Mouse (Mus musculus) hindbrain, embryonic 16.5 days (tissue): ENCODE results near the gene Syt2. TPM values are rescaled to one million over a fixed set of nuclear protein-coding genes. Genes with fewer than 3 reads are reported as not detected.
A peak's percentile ranks its signal among the peaks of the same experiment; 100 is the strongest.

Experiments used
- ATAC-seq: fragments of 200-750 bp; cut with Nextera tagmentation; 2 replicates; pipeline ENCODE4 v1.8.0; 2017; ENCODE audit warnings: moderate TSS enrichment, moderate library complexity
- H3K27ac ChIP-seq: fragments of 300-500 bp; sonication (generic); 2 replicates; pipeline ENCODE4 v1.5.1; 2014; ENCODE audit warnings: low read depth, mild to moderate bottlenecking, control low read depth, low read length, moderate library complexity
- H3K27me3 ChIP-seq: fragments of 300-500 bp; sonication (generic); replicated peaks from 2 replicates; pipeline ENCODE4 v1.6.1; 2014; ENCODE audit warnings: low read length; ENCODE audit not compliant: control insufficient read depth, insufficient read depth
- H3K36me3 ChIP-seq: fragments of 300-500 bp; sonication (generic); 2 replicates; pipeline ENCODE4 v1.6.1; 2014; ENCODE audit warnings: mild to moderate bottlenecking, low read length, moderate library complexity, mixed read lengths; ENCODE audit not compliant: control insufficient read depth, insufficient read depth
- H3K4me1 ChIP-seq: fragments of 300-500 bp; sonication (generic); 2 replicates; pipeline ENCODE4 v1.6.1; 2014; ENCODE audit warnings: low read depth, low read length; ENCODE audit not compliant: control insufficient read depth, insufficient read depth
- H3K4me2 ChIP-seq: fragments of 300-500 bp; sonication (generic); 2 replicates; pipeline ENCODE4 v1.6.1; 2014; ENCODE audit warnings: mild to moderate bottlenecking, low read length, control low read depth, moderate library complexity
- H3K4me3 ChIP-seq: fragments of 300-500 bp; sonication (generic); 2 replicates; pipeline ENCODE4 v1.5.1; 2014; ENCODE audit warnings: mild to moderate bottlenecking, low read length, control low read depth, moderate library complexity
- H3K9ac ChIP-seq: fragments of 300-500 bp; sonication (generic); 2 replicates; pipeline ENCODE4 v1.6.1; 2014; ENCODE audit warnings: low read depth, mild to moderate bottlenecking, control low read depth, low read length, moderate library complexity
- H3K9me3 ChIP-seq: fragments of 300-500 bp; sonication (generic); 2 replicates; pipeline ENCODE4 v1.6.1; 2014; ENCODE audit warnings: mild to moderate bottlenecking, low read length, moderate library complexity; ENCODE audit not compliant: control insufficient read depth
- WGBS: fragments of 180-500 bp; shearing (Covaris S2); extraction: QIAGEN DNeasy Blood & Tissue Kit; methylation state at CpG from one replicate; pipeline ENCODE4 v1.1.7; 2014; 5-methylcytosine and 5-hydroxymethylcytosine counted together
- polyA plus RNA-seq: library from polyadenylated mRNA; unstranded; fragments of >200 nt; fragmentation: Nextera tagmentation; extraction: Ambion mirVana; gene quantifications from 2 replicates; pipeline ENCODE4 v1.2.1, GENCODE M21; 2015

The Syt2 gene
- polyA plus RNA-seq, 1 experiment from 2014 or later: 11.9 TPM

GRCm38 (mm10) chr1:134697073-134697472 is 50.6 kb downstream of the Syt2 start:
- ATAC-seq: no peak
- Histone ChIP-seq H3K4me3 (no peak overlapping the region), H3K27me3 (no peaks in the 10 kb centered on the region), H3K9ac (no peak overlapping the region), H3K36me3 (no peaks in the 10 kb centered on the region), H3K27ac (no peak overlapping the region), H3K9me3 (no peaks in the 10 kb centered on the region), H3K4me1 (peaks cover 6% of the 10 kb centered on the region), H3K4me2 (no peak overlapping the region)
- 82% methylated on average over 4 of the region's 4 CpGs for WGBS

- Histone ChIP-seq H3K4me1 (peaks cover 6% of the 10 kb centered on the region), H3K27ac (peak overlapping the region; percentile 6; the same call in 1 of the 2 replicates), H3K9ac (no peak overlapping the region), H3K4me3 (no peak overlapping the region), H3K9me3 (no peaks in the 10 kb centered on the region), H3K4me2 (no peak overlapping the region), H3K36me3 (no peaks in the 10 kb centered on the region), H3K27me3 (no peaks in the 10 kb centered on the region)
- no peak for ATAC-seq
- 84% methylated on average over 17 of the region's 17 CpGs for WGBS
Measured at GRCm38 (mm10) chr1:134697522-134698250, 51.2 kb downstream of the Syt2 start.

DNA sequence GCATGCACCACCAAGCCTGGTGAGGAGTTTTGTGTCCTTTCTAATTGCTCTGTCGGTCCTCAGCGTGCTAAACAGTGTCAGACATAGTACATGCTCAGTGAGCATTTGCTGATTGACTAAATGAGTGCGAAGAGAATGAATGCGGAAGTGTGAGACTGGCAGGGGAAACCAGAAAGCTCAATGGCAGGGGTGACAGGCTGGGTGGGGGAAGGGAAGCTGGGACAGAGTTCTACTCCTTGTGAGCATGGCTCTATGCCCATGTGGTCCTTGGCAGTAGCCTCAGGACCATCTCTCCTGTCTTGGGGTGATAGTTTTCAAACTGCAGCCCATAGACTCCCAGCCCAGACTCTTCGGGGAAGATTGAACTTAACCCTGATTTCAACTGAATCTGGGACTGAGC is 52.0 kb downstream of the Syt2 start:
- ATAC-seq: no peak
- WGBS: 59% methylated on average over 5 of the region's 5 CpGs
- H3K4me1 ChIP-seq: peaks cover 6% of the 10 kb centered on the region
- no peak overlapping the region for H3K9ac ChIP-seq
- H3K4me3 ChIP-seq: no peak overlapping the region
- H3K27ac ChIP-seq: no peak overlapping the region
- H3K36me3 ChIP-seq: no peaks in the 10 kb centered on the region
- H3K27me3 ChIP-seq: no peaks in the 10 kb centered on the region
- H3K4me2 ChIP-seq: no peak overlapping the region
- no peaks in the 10 kb centered on the region for H3K9me3 ChIP-seq

- Histone ChIP-seq H3K9ac (no peak overlapping the region; the same call in 1 of the 2 replicates), H3K4me2 (no peak overlapping the region), H3K4me3 (no peak overlapping the region), H3K9me3 (no peaks in the 10 kb centered on the region), H3K4me1 (peaks cover 6% of the 10 kb centered on the region), H3K27me3 (no peaks in the 10 kb centered on the region), H3K36me3 (no peaks in the 10 kb centered on the region), H3K27ac (0 out of 2 replicates have a peak overlapping the region, but pooled peaks have one; percentile 31)
- WGBS: 53% methylated on average over 9 of the region's 9 CpGs
- ATAC-seq: peak; percentile 40; the same call in 1 of the 2 replicates
Measured at GRCm38 (mm10) chr1:134699390-134699789, 52.9 kb downstream of the Syt2 start.

- Histone ChIP-seq H3K9ac (no peak overlapping the region), H3K27ac (peak overlapping the region; percentile 36; the same call in 1 of the 2 replicates), H3K4me2 (no peak overlapping the region), H3K27me3 (no peaks in the 10 kb centered on the region), H3K9me3 (no peaks in the 10 kb centered on the region), H3K4me1 (peaks cover 7% of the 10 kb centered on the region), H3K36me3 (no peaks in the 10 kb centered on the region), H3K4me3 (no peak overlapping the region)
- 35% methylated on average over 2 of the region's 2 CpGs for WGBS
- ATAC-seq: no peak
Measured at GRCm38 (mm10) chr1:134700151-134700550, 53.7 kb downstream of the Syt2 start.

DNA sequence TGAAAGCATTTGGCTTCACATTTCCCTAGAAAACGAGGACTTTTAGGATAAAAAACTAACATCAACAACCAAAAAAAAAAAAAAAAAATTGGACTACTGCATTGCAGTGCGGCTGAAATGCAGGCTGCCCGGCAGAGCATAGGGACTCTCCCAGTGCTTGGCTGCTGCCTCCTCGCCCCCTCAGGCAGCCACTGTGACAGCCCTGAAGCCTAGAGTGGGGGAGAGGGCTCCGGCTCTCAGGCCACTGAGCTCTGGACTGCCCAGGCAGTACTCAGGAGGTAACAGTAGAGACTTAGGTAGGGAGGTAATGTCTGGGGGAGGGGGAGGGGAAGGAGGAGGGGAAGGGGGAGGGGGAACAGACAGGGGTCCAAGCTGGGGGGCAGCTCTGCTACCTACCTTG is 54.2 kb downstream of the Syt2 start:
- no peak for ATAC-seq
- Histone ChIP-seq H3K4me1 (peaks cover 8% of the 10 kb centered on the region), H3K36me3 (no peaks in the 10 kb centered on the region), H3K27me3 (no peaks in the 10 kb centered on the region), H3K27ac (no peak overlapping the region), H3K4me2 (no peak overlapping the region), H3K4me3 (no peak overlapping the region), H3K9ac (no peak overlapping the region), H3K9me3 (no peaks in the 10 kb centered on the region)
- 27% methylated on average over 5 of the region's 5 CpGs for WGBS

DNA sequence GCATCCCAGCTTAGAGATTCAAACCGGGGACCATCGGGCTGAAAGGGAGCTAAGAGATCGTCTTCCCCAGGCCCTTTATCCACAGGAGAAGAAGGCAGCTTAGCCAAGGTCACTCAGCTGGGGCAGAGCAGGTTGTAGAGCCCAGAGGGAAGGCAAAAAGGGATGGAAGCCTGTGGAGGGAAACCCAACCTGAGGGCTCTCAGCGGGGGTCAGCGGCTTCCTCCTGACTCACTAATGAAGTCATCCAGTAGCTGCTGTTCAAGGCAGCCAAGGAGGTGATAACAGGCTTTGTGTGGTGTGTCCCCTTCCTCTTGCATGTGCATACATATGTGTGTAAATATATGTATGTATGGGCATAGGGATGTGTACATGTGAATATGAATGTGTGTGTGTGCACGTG is 54.7 kb downstream of the Syt2 start:
- H3K27me3 ChIP-seq: peaks cover 2% of the 10 kb centered on the region
- no peaks in the 10 kb centered on the region for H3K36me3 ChIP-seq
- H3K9me3 ChIP-seq: no peaks in the 10 kb centered on the region
- peaks cover 8% of the 10 kb centered on the region for H3K4me1 ChIP-seq
- ATAC-seq: no peak
- H3K4me3 ChIP-seq: no peak overlapping the region
- 37% methylated on average over 6 of the region's 6 CpGs for WGBS
- H3K9ac ChIP-seq: no peak overlapping the region
- H3K27ac ChIP-seq: no peak overlapping the region
- no peak overlapping the region for H3K4me2 ChIP-seq

DNA sequence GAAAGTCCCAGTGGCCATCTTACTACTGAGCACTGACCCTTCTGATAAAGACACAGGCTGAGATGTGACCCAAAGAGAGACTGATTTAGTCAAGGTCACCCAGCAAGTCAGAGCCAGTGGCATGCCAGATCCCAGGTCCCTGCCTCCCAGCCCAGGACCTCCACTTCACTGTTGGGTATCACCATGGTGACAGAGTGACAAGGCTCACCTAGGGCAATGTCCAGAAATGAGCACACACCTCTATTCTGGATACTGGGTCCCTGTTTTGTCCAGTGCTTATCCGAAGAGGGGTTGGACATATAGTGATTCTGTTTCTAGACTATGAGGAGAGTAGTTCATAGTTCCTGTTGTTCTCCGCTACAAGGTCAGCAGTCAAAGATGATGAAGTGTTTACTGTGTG is 56.8 kb downstream of the Syt2 start:
- H3K4me2 ChIP-seq: no peak overlapping the region
- peaks cover 7% of the 10 kb centered on the region for H3K27me3 ChIP-seq
- no peak overlapping the region for H3K4me3 ChIP-seq
- peaks cover 8% of the 10 kb centered on the region for H3K4me1 ChIP-seq
- ATAC-seq: no peak
- H3K9ac ChIP-seq: no peak overlapping the region
- no peaks in the 10 kb centered on the region for H3K36me3 ChIP-seq
- WGBS: 88% methylated on average over 2 of the region's 2 CpGs
- no peaks in the 10 kb centered on the region for H3K9me3 ChIP-seq
- H3K27ac ChIP-seq: no peak overlapping the region

DNA sequence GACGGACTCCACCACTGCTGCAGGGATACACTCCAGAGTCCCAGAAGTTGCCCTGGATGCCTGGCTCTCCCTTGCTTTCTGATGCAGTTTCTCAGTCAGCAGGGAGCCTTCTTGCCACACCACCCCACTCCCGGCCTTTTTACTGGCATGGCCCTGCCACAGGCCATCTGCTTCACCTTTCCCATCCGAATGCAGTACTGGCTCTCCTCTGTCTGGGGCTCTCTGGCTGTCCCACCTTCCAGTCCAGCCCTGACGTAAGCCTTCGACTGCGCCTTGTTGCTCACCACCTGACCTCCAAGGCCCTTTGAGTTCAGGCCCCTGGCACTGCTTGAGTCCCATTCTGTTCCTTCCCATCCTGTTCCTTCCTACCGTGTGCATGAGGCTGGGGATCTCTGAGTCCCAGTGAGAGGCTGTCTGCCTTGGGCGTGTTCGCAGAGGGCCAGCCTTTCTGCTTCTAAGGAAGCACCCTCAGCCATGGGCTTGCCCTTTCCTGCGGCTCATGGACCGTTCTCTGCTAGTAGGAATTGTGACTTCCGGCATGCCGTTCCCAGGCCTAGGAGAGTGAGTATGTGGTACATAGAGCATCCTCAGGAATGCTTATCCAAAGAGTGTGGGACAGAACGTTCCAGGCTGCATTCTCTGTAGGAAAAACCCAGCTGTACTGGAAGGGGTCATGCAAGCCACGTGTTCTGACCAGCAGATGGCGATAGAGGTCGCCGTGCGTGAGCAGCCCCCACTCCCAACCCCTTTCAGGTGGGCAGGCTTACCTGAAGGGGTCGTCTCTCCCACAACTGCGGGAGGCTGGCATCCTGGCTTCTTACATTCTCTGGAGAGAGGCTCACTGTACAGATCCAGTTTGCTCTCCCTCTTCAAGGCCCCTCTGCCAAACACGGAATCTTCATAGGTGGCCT is 58.2 kb downstream of the Syt2 start:
- 32% methylated on average over 22 of the region's 22 CpGs for WGBS
- Histone ChIP-seq H3K27ac (no peak overlapping the region), H3K4me1 (peaks cover 21% of the 10 kb centered on the region), H3K4me2 (peak overlapping the region; percentile 14; the same call in 1 of the 2 replicates), H3K36me3 (no peaks in the 10 kb centered on the region), H3K4me3 (no peak overlapping the region), H3K9me3 (no peaks in the 10 kb centered on the region), H3K9ac (no peak overlapping the region), H3K27me3 (peaks cover 7% of the 10 kb centered on the region)
- no peak for ATAC-seq
